Mouse (Mus musculus) hindbrain, embryonic 16.5 days (tissue): ENCODE data around the gene Fcf1. TPM values are rescaled to one million over a fixed set of nuclear protein-coding genes. Genes with fewer than 3 reads are reported as not detected.

Experiments
- ATAC-seq: fragments of 200-750 bp; cut with Nextera tagmentation; 2 replicates; pipeline ENCODE4 v1.8.0; 2017; ENCODE audit warnings: moderate TSS enrichment, moderate library complexity
- H3K27ac ChIP-seq: fragments of 300-500 bp; sonication (generic); 2 replicates; pipeline ENCODE4 v1.5.1; 2014; ENCODE audit warnings: low read depth, mild to moderate bottlenecking, control low read depth, low read length, moderate library complexity
- H3K27me3 ChIP-seq: fragments of 300-500 bp; sonication (generic); replicated peaks from 2 replicates; pipeline ENCODE4 v1.6.1; 2014; ENCODE audit warnings: low read length; ENCODE audit not compliant: control insufficient read depth, insufficient read depth
- H3K36me3 ChIP-seq: fragments of 300-500 bp; sonication (generic); 2 replicates; pipeline ENCODE4 v1.6.1; 2014; ENCODE audit warnings: mild to moderate bottlenecking, low read length, moderate library complexity, mixed read lengths; ENCODE audit not compliant: control insufficient read depth, insufficient read depth
- H3K4me1 ChIP-seq: fragments of 300-500 bp; sonication (generic); 2 replicates; pipeline ENCODE4 v1.6.1; 2014; ENCODE audit warnings: low read depth, low read length; ENCODE audit not compliant: control insufficient read depth, insufficient read depth
- H3K4me2 ChIP-seq: fragments of 300-500 bp; sonication (generic); 2 replicates; pipeline ENCODE4 v1.6.1; 2014; ENCODE audit warnings: mild to moderate bottlenecking, low read length, control low read depth, moderate library complexity
- H3K4me3 ChIP-seq: fragments of 300-500 bp; sonication (generic); 2 replicates; pipeline ENCODE4 v1.5.1; 2014; ENCODE audit warnings: mild to moderate bottlenecking, low read length, control low read depth, moderate library complexity
- H3K9ac ChIP-seq: fragments of 300-500 bp; sonication (generic); 2 replicates; pipeline ENCODE4 v1.6.1; 2014; ENCODE audit warnings: low read depth, mild to moderate bottlenecking, control low read depth, low read length, moderate library complexity
- H3K9me3 ChIP-seq: fragments of 300-500 bp; sonication (generic); 2 replicates; pipeline ENCODE4 v1.6.1; 2014; ENCODE audit warnings: mild to moderate bottlenecking, low read length, moderate library complexity; ENCODE audit not compliant: control insufficient read depth
- WGBS: fragments of 180-500 bp; shearing (Covaris S2); extraction: QIAGEN DNeasy Blood & Tissue Kit; methylation state at CpG from one replicate; pipeline ENCODE4 v1.1.7; 2014; 5-methylcytosine and 5-hydroxymethylcytosine counted together
- polyA plus RNA-seq: library from polyadenylated mRNA; unstranded; fragments of >200 nt; fragmentation: Nextera tagmentation; extraction: Ambion mirVana; gene quantifications from 2 replicates; pipeline ENCODE4 v1.2.1, GENCODE M21; 2015

Gene Fcf1
- polyA plus RNA-seq, 1 experiment from 2014 or later = 72.8 TPM

DNA sequence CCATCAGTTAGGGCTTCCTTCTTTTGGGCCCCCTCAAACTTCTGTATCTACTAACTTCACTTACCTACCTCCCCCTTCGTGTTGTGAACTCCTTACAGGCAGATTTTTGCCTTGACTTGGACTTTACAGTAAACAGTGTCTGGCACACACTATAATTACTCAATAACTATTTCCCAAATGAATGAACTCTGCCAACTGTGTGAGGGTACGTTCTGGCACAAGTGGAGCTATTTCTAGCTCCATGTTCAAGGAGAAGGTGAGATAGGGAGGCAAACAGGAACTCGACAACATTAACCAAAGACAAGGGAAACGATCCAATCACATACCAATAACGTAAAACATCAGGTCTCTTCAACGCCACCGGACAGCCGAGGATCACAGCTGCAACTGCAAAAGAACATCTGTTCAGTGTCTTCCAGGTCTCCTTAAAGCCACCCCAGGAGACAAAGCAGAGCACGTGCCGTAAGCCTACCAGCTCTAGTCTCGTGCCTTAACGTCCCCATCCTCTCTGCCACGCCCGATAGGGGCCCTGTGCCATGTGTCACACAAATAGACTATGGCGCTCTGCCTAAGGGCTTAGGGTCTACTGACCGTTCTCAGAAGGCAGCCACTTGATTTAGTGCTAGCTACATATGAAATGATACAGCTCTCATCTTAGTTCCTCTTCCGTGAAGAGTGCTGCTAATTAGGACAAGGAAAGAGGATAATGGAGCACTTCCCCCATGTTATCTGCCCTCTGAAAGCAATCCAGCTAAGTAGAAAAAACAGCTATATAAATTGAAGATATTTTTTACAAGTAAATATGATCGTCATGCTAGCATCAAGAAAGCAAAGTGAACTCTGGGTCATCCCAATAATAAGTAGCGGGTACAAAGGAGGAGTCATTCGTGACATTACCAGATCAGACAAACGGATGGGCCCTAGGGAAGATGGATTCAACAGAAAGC is 27.4 kb upstream of the Fcf1 start:
- no peaks in the 10 kb centered on the region for H3K9me3 ChIP-seq
- H3K9ac ChIP-seq = no peak overlapping the region
- H3K27ac ChIP-seq = no peak overlapping the region
- H3K36me3 ChIP-seq = peaks cover 14% of the 10 kb centered on the region; the same call in 1 of the 2 replicates
- no peak overlapping the region for H3K4me2 ChIP-seq
- no peaks in the 10 kb centered on the region for H3K4me1 ChIP-seq
- H3K27me3 ChIP-seq = no peaks in the 10 kb centered on the region
- WGBS = 91% methylated on average over 21 of the region's 21 CpGs
- ATAC-seq = no peak
- no peak overlapping the region for H3K4me3 ChIP-seq

DNA sequence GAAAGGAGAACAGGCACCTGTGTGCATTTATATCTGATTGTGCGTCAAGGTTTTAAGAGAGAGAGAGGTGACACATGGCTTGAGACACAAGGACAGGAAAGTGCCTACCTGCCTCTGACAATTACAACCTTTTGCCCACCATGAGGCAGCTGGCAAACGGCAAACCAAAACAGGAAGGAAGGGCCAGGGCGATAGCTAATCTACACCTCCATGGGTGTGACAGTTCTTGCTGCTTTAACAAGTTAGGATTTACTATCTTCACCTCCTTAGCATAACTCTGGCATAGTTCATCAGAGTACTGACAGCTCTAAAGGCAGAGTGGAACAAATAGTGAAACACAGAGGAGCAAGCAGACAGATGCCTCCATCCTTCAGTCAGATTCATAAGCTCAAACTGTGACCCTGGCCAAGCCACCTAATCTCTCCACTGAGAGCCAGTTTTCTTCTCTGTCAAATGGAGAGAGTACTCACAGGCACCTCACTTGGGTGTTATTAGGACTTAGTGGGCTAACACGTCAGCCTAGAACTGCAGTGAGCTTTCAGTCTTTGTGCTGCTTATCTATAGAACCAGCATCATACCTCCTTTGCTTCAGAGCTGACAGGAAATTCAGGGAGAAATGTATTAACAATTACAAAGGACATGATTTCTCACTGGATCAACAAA is 26.4 kb upstream of the Fcf1 start:
- no peak overlapping the region for H3K4me2 ChIP-seq
- H3K27me3 ChIP-seq = no peaks in the 10 kb centered on the region
- no peak overlapping the region for H3K27ac ChIP-seq
- ATAC-seq = no peak
- no peak overlapping the region for H3K9ac ChIP-seq
- WGBS = 91% methylated on average over 4 of the region's 4 CpGs
- H3K36me3 ChIP-seq = peaks cover 7% of the 10 kb centered on the region; the same call in 1 of the 2 replicates
- no peak overlapping the region for H3K4me3 ChIP-seq
- no peaks in the 10 kb centered on the region for H3K4me1 ChIP-seq
- H3K9me3 ChIP-seq = no peaks in the 10 kb centered on the region

DNA sequence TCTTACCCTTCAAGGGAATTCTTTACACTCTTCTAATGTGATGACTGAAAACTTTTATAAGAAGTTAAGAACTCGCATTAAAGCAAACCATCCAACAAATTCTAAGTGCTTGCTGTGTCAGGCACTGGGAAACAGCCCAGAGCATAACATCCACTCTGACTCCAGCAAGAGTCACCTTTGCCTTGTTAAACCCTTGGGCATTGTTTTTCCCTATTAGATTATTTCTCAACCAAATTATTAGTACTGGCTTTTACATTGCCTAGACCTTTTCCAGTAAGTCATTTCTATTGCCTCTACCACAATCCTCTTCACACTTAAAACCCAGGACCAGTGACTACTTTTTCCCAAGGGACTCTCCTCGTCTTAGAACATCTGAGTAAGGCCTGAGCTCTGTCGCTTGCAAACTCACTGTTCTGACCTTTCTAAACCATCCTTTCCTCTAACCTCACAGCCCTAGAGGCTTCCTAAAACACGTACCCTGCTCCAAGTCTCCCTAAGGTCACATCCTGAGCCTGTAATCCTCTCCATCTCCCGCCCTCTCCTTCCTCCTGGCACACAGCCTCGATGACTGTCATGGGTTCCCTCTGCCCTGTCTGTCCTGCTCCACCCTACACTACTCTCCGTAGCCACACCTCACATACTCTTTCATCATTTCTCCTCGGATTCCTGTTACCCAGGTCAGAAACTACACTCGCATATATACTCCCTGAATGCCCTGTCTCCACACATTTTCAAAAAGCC is 25.7 kb upstream of the Fcf1 start:
- Histone ChIP-seq H3K4me3 (no peak overlapping the region), H3K36me3 (peaks cover 8% of the 10 kb centered on the region), H3K9me3 (no peaks in the 10 kb centered on the region), H3K27me3 (no peaks in the 10 kb centered on the region), H3K9ac (no peak overlapping the region), H3K27ac (no peak overlapping the region), H3K4me2 (no peak overlapping the region), H3K4me1 (no peaks in the 10 kb centered on the region)
- WGBS = 92% methylated on average over 9 of the region's 9 CpGs
- no peak for ATAC-seq

DNA sequence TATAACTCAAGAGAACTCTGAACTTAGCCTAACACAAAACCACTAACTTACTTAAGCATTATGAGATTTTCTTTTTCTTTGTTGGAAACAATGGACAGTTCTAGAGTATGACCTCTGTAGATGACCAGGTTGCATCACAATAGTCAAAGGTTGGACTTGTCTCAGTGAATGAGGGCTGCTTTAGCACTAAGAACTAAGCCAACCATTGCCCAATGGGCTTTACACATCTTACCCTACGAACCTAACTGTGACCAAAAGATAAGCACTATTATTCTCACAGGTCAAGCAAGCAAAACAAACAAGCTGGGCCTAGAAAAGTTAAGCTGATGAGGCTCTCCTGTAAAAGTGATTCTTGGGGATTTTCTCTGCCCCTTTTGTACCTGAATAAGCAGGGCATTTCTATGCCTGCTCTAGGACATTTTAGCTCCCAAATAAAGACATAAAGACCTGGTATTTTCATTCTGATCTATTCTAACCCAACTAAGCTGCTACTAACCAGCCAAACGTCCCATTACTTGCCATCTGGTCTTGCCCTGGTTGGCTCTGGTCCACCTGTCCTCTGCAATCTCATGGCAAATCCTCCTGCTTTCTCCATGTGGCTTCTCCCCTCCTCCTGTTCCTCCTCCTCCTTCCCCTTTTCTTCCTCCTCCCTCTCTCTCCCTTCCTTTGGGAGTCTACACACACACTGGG is 22.7 kb upstream of the Fcf1 start:
- H3K36me3 ChIP-seq = peaks cover 5% of the 10 kb centered on the region
- H3K4me3 ChIP-seq = no peak overlapping the region

DNA sequence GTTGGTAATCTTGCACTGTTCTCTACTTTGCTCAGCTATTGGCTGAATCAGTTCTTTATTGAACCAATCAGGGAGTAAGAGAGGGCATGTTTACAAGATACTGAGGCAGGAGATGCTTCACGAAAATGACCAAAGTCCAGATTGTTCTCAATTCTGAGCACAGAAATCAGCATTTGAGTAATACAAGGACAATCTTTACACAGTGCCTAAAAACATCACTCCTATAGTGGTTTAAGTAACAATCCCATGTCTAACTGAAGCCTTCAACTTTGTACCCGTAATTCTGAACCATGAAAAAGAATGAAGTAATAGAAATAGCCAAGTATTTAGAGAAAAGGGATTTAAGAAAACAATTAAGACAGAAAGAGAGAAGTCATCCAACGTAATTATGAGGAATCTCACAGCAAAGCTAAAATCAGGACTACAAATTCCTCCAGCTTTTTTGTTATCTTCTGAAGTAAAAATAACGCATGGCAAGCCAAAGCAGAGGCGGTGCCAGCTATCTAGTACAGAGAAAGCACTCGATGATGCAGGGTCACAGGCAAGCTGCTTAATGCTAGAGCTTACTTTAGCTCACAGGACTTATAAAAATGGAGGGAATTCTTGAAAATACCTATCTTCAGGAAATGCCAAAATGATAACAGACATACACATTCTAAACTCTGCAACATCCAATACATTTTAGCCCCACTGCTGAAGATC is 22.0 kb upstream of the Fcf1 start:
- H3K4me1 ChIP-seq = no peaks in the 10 kb centered on the region
- no peak for ATAC-seq
- H3K27me3 ChIP-seq = no peaks in the 10 kb centered on the region
- no peak overlapping the region for H3K27ac ChIP-seq
- WGBS = 96% methylated on average over 6 of the region's 6 CpGs
- no peaks in the 10 kb centered on the region for H3K9me3 ChIP-seq
- peaks cover 5% of the 10 kb centered on the region for H3K36me3 ChIP-seq
- H3K9ac ChIP-seq = no peak overlapping the region
- no peak overlapping the region for H3K4me2 ChIP-seq
- H3K4me3 ChIP-seq = no peak overlapping the region

More for the DNA sequence above, 22.7 kb upstream of the Fcf1 start:
- H3K27me3 ChIP-seq = no peaks in the 10 kb centered on the region
- no peak overlapping the region for H3K27ac ChIP-seq
- H3K9ac ChIP-seq = no peak overlapping the region
- ATAC-seq = no peak
- H3K4me2 ChIP-seq = no peak overlapping the region
- H3K4me1 ChIP-seq = no peaks in the 10 kb centered on the region
- no peaks in the 10 kb centered on the region for H3K9me3 ChIP-seq
- 81% methylated on average over 2 of the region's 2 CpGs for WGBS

DNA sequence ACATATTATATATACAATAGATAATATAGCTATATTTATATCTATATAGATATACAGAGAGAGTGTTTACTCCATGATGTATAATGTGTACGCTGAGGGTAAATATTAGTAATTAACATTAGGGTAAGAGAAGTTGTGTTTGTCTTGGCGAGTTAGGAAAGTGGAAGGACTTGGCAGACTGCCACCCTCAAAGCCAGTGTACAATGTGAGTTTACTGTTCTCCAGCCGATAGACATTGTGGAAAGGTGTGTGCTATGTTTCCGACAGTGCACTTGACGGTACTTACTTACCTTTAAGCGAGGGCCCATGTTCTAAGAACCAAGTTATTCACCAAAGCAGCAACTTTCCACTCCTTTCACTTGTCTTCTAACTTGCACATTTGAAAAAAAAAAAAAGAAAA is 19.9 kb upstream of the Fcf1 start:
- Histone ChIP-seq H3K9ac (no peak overlapping the region), H3K27me3 (no peaks in the 10 kb centered on the region), H3K9me3 (no peaks in the 10 kb centered on the region), H3K36me3 (peaks cover 5% of the 10 kb centered on the region), H3K4me3 (no peak overlapping the region), H3K4me1 (no peaks in the 10 kb centered on the region), H3K27ac (no peak overlapping the region), H3K4me2 (no peak overlapping the region)
- 86% methylated on average over 6 of the region's 6 CpGs for WGBS
- ATAC-seq = no peak

DNA sequence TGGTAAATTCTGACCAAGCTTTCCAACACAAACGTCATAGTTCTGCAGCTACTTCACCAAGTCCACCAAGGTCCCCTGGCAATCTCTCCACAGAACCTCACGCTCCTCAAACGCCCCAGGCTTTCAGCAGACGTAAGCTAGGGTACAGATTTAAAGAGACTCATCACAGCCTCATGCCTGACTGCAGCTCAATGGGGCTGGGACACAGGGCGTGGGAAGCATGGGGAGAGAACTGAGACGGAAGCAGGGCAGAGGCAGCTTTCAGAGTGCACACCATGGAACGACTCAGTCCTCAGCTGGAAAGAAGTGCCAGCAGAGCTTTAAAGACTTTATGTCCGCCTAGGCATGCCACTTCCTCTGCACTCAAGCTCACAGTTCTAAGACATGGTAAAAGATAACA is 19.2 kb upstream of the Fcf1 start:
- 43% methylated on average over 8 of the region's 8 CpGs for WGBS
- Histone ChIP-seq H3K27me3 (no peaks in the 10 kb centered on the region), H3K27ac (no peak overlapping the region)

DNA sequence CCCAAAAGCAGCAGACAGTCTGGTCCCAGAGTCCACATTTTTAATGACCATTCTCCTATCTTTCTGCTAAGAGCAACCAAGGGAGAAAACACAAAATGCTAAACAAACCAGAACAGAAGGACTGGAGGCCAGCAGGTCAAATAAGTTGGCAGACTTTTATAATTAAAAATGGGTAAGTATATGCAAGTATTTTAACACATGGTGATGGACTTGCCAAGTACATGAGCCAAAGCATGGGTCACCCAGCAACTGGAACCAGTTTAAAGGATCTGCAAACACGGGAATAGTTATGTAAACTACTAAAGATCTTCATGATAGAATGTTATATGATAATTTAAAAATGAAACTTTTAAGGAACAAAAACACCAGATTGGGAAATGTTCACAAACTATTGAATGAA is 18.3 kb upstream of the Fcf1 start:
- no peaks in the 10 kb centered on the region for H3K9me3 ChIP-seq
- peaks cover 5% of the 10 kb centered on the region for H3K36me3 ChIP-seq
- no peak overlapping the region for H3K27ac ChIP-seq
- H3K4me1 ChIP-seq = no peaks in the 10 kb centered on the region
- H3K9ac ChIP-seq = no peak overlapping the region
- H3K4me2 ChIP-seq = no peak overlapping the region
- 74% methylated on average over 1 of the region's 1 CpGs for WGBS
- no peak overlapping the region for H3K4me3 ChIP-seq
- no peak for ATAC-seq
- no peaks in the 10 kb centered on the region for H3K27me3 ChIP-seq

More for the DNA sequence above, 19.2 kb upstream of the Fcf1 start:
- Histone ChIP-seq H3K9ac (no peak overlapping the region), H3K4me2 (no peak overlapping the region), H3K4me3 (no peak overlapping the region), H3K36me3 (peaks cover 5% of the 10 kb centered on the region), H3K4me1 (no peaks in the 10 kb centered on the region), H3K9me3 (no peaks in the 10 kb centered on the region)
- no peak for ATAC-seq
